Mouse (Mus musculus) heart, postnatal 14 days (tissue): Measurements from ENCODE around the gene Kcnq1. TPM values are rescaled to one million over a fixed set of nuclear protein-coding genes. Genes with fewer than 3 reads are reported as not detected.

ENCODE experiments used
- DNase-seq, 2 experiments: peaks; one replicate each; pipeline ENCODE4 v3.0.0; 2021 to 2022
- intact Hi-C: fragments of 180-260 bp; cut with DNase I; formaldehyde crosslinking; loops from one replicate; pipeline ENCODE4 v1.15.1; 2025
- total RNA-seq, 2 experiments: library from RNA; stranded (reverse); gene quantifications; 2 replicates each; pipeline ENCODE4 v1.2.3; 2021

Gene Kcnq1
- total RNA-seq, 2 experiments from 2014 or later: 32.1 to 32.5 TPM

DNA sequence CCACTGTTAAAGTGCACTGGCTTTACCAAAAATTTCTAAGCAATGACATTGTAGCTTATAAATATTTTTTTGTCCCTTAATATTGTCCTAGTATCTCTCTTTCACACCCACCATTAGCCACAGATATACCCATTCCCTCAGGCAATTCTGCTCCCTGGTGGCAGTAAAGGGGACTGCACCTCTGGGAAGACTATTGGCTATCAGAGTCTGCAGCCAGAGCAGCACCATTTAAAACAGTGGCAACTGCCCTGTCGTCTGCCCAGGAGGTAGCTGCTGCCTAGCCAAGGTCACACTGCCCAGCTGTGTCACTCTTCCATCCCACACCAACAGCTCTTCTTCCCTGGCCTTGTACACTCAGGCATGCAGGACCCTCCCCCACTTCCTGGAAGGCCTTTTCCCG, 19.8 kb upstream of the Kcnq1 start:
- intact Hi-C loops: loop anchor here (1.0 to 2.0 kb wide), 3 partner anchors 78 to 192 kb away; no protein-coding TSS in a partner anchor
- peak; percentile 78 to 89 for DNase-seq

DNA sequence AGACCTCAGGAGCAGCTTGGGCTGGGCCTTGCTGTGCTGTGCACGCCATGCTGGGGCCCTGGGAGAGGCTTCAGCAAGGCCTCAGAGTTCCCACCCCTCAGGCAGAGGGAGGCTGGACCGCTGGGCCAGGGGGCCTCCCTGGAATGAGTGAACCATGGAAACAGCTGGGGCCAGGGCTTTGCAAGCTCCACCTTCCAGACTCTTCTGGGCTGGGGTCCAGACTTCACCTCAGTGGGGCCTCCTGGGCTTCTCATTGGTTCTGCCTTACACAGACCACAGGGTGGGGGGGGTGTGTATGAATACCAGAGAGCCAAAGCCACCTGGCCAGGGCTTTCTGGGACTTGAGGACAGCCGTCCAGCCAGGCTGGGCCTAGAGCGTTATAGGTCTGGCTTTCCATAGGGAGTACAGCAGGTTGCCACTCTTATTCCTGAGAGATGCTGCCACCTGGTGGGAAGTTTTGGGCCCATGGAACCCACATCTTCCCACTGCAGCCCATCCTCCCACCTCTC, 19.0 kb upstream of the Kcnq1 start:
- peak; percentile 59 to 72 for DNase-seq
- intact Hi-C loops: loop anchor here (2.0 kb wide), 2 partner anchors 168 to 192 kb away; no protein-coding TSS in a partner anchor

DNA sequence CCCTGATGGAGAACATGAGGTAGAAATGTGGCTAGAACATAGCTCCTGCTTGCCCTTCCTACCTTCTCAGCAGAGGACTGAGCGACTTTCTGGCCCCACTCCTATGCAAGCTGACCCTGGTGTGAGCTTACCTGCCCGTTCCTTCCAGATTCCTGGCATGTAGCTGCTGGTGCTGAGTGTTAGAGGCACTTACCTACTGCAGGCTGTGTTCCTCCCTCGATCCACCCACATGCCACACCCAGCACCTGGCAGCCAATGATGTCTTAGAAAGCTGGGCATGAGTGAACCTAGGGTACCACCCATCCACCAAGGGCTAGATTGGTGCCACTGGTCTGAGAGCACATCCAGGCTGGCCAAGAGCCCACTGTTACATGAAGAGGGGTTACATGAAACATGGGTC, 12.3 kb upstream of the Kcnq1 start:
- intact Hi-C loops: loop anchor here (1.0 to 2.0 kb wide), 2 partner anchors 58 to 373 kb away; no protein-coding TSS in a partner anchor

DNA sequence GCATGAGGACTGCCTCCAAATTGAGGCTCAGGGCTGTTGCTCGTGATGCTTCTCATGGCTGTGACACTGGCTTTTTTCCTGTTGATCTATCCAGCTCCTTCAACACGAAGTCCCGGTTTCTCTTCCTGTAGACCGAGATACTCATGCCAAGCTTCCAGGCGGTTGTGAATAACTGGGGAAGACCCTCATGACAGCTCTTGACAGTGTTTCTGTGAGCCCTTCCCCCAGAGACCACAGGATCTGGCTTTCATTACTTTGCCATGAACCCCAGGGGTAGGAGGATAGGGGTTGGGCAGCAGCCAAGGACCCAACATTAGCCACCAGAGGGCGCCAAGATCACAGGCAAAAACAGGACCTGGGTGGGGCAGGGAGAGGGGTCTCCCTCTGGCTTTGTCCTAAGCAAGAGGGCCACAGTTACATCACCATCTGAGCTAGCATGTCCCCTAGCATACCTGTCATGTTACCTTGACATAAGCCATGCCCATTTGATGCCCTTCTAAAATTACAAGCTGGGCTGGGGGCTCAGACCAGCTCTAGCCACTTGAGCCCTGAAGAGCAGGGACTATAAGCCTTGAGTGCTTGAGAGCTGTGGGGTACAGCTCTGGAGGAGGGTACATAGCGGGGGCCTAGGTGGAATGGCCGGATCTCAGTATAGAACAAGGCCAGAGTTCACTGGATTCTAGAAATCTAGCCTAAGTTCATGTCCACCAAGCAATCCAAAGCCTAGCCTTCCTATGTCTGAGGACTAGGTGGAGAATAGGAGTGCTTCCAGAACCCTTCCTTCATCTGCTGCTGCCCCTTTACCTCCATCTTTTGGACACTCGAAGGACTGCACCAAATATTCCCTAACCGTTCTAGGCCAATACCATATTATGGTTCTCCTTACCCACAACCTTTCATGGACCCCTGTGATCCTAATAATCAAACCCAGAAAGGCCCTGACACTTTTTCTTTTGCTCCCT, 11.3 kb upstream of the Kcnq1 start, which contains the start of gene Trpm5:
TSS of gene Trpm5 (minus strand) at position 51 of the 962 bp plus-strand sequence.
- intact Hi-C loops: loop anchor here (1.0 to 2.0 kb wide), 3 partner anchors 43 to 372 kb away; no protein-coding TSS in a partner anchor

More for the DNA sequence above, 12.3 kb upstream of the Kcnq1 start:
- no peak for DNase-seq

DNA sequence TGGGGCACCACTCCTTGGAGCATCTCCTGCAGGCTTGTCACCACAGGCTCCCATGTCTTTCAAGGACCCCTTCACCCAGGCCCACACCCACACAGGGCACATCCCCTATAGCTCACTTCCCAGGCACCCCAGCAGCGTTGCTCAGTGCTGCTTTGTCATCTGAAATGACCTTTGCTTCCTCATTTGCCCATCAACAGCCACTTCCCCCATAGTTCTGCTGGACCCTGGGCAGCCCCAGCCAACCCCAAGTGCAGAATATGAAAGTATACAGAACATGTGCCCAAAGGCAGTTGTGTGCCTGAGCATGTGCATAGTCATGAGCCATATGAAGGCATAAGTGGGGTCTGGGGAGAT, 10.6 kb upstream of the Kcnq1 start:
- no peak for DNase-seq
- intact Hi-C loops: loop anchor here (1.0 to 2.0 kb wide), 2 partner anchors 43 to 371 kb away; no protein-coding TSS in a partner anchor

More for the DNA sequence above, 11.3 kb upstream of the Kcnq1 start, which contains the start of gene Trpm5:
- peak; percentile 78 to 87 for DNase-seq

DNA sequence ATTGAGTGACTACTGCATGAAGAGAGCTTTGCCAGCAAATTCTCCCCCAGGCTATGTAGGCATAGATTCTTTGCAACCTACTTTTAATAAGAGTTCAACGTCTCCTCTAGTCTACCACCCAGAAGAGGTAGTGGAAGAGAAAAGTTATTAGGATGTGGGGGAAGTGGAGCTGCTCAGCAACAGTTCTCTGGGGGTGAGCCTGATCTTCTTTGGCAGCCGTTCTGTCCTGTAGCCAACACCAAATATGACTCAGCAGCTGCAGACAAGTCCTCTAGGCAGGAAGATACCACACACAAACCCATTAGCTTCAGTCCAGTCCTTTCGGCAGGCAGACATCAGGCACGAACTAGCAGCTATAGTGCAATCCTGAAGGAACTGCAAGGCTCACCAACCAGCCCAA, 5.4 kb upstream of the Kcnq1 start:
- peak; percentile 30 to 45 for DNase-seq

DNA sequence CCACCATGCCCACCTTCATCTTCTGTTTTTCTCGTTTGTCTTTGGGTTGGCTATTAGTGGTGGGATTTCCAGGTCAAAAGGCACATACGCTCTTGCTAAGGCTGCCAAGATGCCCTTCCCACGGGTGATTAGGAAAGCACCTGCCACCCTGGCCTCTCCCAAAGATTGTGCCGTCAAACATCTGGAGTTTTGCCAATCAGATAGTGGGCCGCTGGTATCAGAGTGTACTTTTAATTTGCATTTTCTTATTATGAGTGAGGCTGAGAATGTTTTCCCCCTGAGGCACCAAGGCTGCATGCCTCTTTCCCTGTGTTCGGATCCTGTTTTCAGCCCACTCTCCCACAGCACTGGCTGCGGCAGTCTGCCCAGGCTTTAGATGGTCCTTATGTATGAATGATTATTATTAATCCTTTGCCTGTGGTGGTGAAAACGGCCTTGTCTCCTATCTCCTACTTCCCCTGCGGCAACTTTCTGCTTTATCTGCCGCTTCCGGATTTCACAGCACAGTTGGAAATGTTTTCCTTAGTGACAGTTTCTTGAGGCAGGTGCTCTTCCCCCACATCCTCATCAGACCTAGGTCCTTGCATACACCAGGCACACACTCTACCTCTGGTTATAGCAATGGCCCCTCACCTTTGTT, 784 bp upstream of the Kcnq1 start:
- DNase-seq: no peak
- intact Hi-C loops: no loop called here

More for the DNA sequence above, 5.4 kb upstream of the Kcnq1 start:
- intact Hi-C loops: no loop called here

DNA sequence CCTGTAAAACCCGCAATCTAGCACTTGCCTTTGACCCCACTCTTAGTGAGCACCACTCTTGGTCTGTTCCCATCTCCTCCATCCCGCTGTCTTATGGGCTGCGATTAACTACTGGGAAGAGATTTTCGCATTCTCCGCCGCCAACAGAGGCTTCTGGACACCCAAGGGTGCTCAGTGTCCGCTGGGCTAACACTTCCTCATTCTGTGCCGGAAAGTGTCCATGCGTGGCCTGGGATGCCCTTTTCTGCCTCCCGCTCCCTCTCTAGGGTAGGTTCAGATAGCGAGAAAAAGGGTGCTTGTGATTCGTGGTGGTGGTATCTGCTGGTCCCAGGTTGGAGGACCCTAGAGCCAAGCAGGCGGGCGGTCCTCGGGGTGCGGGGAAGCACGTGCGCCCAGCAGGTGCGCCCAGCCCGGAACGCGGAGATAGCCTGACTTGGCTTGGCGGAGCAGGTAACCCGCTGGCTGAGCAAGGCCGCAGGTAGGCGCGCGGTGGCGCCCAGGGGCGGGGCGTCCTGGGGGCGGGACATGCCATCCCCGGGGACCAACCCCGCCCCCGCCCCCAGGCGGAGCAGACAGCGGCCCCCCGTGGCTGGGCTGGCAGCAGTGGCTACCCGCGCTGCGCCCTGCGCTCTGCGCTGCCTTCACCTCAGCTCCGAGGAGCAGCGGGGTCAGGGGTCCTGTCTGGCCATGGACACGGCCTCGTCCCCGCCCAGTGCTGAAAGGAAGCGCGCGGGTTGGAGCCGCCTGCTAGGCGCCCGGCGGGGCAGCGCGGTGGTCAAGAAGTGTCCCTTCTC, 707 bp downstream of the Kcnq1 start:
- peak; percentile 73 to 74 for DNase-seq
- intact Hi-C loops: no loop called here

DNA sequence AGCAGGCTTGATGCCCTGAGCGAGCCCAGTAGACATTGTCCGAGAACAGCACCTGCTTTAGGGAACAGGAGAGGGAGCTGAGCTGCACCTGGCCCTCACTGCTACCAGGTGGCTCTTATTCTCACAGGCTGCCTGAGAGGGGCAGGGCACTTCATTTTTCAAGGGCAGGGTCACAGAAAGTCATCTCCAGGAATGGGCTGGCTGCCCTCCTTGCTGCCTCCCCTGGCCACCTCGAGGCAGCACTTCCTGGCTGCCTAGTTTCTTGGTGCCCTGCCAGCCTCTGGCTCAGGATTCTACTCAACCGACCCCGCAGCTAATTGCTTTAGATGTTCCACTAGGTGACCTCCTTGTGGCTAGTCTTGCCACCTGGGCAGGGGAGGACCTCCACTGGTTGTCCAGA, 2.0 kb downstream of the Kcnq1 start:
- DNase-seq: peak; percentile 67 to 74
- intact Hi-C loops: no loop called here

DNA sequence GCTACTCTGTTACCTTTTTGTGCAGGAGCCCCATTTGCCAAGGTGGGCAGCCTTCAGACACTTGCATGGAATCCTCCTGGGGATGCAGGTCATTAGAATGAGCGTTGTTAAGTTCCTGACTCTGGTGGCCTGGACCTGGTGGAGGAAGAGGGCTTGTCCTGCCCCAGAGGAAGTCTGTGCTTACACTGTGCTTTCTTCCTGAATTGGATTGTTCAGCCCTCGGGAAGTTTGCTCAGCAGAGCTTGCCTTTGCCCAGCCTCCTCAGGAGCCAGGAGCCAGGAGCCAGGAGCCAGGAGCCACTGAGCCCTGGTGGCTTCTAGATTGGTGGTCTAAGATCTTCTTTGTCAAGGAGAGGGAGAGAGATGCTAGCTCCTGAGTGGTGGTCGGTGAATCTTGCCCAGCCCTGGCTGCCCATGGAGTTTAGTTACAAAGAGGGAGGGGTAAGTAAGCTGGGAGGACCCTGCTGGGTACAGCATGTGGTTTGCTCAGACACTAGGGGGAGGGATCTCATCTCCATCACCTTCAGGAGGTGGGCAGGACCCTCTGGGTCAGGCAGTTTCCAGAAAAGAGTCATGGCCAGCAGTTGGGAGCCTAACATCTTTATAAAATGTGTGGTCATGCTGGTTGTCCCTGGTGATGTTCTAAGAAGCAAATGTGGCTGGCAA, 3.0 kb downstream of the Kcnq1 start:
- peak; percentile 30 to 35 for DNase-seq
- intact Hi-C loops: no loop called here

DNA sequence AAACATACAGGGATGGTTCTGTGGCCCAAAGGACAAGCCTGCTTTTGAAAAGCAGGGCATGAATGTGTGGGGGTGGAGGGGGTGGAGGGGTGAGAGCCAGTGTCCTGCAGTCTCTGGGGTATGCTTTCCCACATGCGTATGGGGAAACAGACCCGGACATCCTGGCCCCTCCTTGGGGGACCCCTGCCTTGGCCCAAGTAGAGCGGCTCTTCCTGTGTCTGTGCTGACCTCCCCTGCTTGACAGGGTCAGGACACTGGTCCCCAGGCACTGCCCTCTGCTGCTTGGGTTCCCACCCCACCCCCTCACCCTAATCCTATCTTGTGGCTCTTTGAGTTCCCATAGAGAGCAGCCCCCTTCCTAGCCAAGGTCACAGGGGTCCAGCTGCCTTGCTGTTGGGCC, 3.5 kb downstream of the Kcnq1 start:
- DNase-seq: no peak
- intact Hi-C loops: no loop called here

DNA sequence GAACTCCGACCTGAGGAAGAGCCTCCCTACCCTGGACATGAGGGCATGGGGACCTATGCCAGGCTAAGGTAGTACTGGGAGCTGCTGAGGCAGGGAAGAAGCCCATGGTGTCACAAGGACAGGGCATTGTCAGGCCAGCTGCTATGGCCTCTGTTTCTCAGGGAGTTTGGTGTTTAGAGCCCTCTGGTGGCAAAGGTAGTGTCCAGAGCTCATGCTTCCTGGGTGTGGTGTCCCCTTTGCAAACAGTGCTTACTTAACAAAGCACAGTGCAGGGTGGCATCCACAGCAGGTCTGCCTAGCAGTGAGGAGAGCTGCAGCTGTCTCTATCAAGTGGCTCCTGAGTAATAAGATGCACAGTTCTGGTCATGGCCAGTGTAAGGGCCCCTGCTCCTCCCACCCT, 4.6 kb downstream of the Kcnq1 start:
- intact Hi-C loops: no loop called here
- no peak for DNase-seq

DNA sequence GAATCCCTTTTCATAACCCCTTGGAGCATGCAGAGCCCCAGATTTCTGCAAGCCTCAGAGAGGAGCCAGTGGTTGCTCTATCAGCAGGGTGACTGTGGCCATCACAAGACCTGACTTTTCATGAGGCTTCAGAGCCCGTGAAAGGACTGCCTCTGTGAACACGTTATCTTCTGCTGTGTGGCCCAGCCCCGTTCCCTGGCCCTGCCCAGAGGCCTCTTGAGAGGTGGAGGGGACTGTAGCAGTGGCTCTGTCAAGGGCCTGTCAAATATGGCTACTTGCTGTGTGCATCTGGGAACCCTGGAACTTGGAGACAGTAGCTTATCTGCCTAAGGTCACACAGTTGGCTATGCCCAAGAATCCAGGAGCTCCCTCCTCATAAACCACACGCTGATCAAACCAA, 5.6 kb downstream of the Kcnq1 start:
- intact Hi-C loops: no loop called here
- DNase-seq: peak; percentile 35 to 37

DNA sequence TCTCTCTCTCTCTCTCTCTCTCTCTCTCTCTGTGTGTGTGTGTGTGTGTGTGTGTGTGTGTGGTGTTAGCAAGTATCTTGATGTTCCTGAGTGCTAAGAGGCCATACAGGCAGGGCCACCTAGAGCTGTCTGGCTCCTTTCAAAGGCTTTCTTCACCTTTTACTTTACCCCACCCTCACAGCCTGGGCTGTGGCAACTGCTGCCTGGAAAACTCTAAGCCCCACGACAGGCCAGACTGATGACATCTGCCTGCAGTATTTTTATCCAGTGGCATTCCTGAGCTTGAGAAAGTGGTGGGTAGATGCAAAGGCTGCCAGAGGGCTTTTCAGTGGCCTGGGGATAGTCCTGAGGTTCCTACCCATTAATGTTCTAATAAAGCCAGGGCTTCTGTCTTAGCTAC, 6.2 kb downstream of the Kcnq1 start:
- peak; percentile 27 to 28 for DNase-seq
- intact Hi-C loops: no loop called here

DNA sequence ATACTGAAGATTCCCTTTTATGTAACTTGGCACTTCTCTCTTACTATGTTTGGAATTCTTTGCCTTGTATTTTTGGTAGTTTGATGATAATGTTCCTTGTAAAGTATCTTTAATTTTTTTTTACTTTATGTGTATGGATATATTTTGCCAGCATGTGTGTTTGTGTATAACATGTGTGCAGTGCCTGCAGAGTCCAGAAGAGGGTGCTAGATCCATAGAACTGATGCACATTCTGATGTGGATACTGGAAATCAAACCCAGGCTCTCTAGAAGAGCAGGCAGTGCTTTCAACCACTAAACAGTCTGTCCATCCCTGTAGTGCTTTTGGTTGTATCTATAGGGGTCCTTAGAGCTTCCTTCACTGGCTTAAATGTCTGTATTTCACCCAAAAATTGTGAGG, 8.6 kb downstream of the Kcnq1 start:
- intact Hi-C loops: no loop called here

DNA sequence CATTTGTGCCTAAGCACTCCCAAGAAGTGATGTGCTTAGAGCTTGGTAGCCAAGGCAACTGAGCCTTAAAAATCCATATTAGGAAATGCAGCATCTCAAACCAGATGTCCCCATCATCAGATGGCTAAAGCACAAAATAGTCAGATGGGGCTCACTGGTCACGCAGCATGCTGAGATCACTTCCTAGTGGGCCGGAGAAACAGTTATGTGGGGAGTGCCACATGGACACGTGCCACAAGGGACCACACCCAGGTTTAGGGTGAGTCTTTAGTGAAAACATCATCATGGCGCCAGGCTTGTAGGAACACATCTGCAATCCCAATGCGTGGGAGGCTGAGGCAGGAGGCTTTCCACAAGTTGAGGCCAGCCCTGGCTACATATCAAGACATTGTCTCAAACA, 10.4 kb downstream of the Kcnq1 start:
- no peak for DNase-seq
- intact Hi-C loops: no loop called here

More for the DNA sequence above, 8.6 kb downstream of the Kcnq1 start:
- no peak for DNase-seq

DNA sequence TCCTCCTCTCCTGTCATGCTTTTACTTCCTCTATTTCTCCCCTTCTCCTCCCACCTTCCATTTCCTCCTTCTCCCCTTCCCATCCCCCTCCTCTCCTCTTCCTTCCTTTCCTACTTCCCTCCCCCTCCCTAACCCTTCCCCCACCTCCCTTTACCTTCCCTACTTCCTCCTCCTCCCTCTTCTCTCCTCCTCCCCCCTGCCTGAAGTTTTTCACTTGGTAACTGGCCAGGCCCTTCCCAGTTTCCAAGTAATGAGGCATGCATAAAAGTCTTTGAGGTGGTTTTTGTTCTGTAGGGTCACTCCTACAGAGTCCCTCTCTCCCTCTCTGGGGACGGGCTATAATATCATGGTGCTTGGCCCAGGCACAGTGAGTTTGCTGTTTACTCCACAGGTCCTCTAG, 13.2 kb downstream of the Kcnq1 start:
- intact Hi-C loops: no loop called here
- no peak for DNase-seq

DNA sequence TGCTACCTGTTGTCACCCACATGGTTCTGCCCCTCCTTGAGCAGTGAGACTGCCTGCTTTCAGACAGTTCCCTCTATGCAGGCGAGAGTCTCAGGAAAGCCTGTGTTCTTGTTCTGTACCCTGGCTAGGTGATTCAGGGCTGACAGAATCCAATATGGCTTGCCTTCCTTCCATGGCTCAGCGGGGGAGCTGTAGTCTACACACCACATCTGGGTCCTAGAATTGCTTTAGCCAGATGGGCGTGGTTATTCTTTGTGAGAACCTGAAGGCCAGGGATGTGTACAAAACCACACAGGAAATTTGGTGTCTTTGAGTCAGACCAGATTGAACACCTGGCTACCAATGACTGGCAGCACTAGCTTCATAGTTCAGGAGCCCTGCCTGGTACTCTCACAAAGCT, 13.7 kb downstream of the Kcnq1 start:
- intact Hi-C loops: no loop called here

DNA sequence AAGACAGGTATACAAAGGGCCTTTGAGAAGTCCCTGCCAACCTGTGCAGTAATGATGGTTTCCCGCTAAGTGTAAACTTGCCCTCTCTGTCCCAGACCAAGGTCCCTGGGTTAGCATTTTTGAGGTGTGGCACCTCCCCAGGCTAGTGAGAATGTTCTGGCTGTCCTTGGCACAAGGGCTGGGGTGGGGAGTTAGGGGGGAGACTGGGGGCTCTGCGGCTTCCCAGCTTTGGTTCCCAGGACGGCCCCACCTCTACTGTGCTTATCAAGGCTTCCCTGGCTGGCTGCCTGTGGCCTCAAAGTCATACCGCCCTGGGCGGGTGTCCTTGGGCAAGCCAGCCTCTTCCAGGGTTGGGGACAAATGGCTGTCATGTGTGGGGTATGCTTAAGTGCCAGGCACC, 16.0 kb downstream of the Kcnq1 start:
- DNase-seq: peak; percentile 73 to 82
- intact Hi-C loops: no loop called here

More for the DNA sequence above, 13.7 kb downstream of the Kcnq1 start:
- no peak for DNase-seq
